Mouse (Mus musculus) myocyte (in vitro differentiated cells): ENCODE data around the gene Unc45a.

Experiments
- E2F4 ChIP-seq: IDR thresholded peaks from one replicate; pipeline ENCODE4 v1.6.1; 2011; ENCODE audit warnings: mild to moderate bottlenecking, control low read depth, moderate library complexity; ENCODE audit not compliant: insufficient read depth
- MAX ChIP-seq: IDR thresholded peaks from one replicate; pipeline ENCODE4 v1.6.1; 2011; ENCODE audit warnings: low read depth, mild to moderate bottlenecking, control low read depth
- POLR2A ChIP-seq: IDR thresholded peaks from one replicate; pipeline ENCODE4 v1.6.1; 2011; ENCODE audit warnings: low read depth, mild to moderate bottlenecking, control low read depth, moderate library complexity; ENCODE audit not compliant: insufficient read length
- POLR2AphosphoS2 ChIP-seq: IDR thresholded peaks from one replicate; pipeline ENCODE4 v1.6.1; 2011; ENCODE audit warnings: low read depth, control low read depth; ENCODE audit not compliant: insufficient read length
- REST ChIP-seq: IDR thresholded peaks from one replicate; pipeline ENCODE4 v1.6.1; 2011; ENCODE audit warnings: mild to moderate bottlenecking, control low read depth, moderate library complexity; ENCODE audit not compliant: insufficient read depth, insufficient read length
- SRF ChIP-seq: IDR thresholded peaks from one replicate; pipeline ENCODE4 v1.6.1; 2011; ENCODE audit warnings: low read depth; ENCODE audit not compliant: control insufficient read depth, insufficient read length
- TCF12 ChIP-seq: IDR thresholded peaks from one replicate; pipeline ENCODE4 v1.6.1; 2011; ENCODE audit warnings: mild to moderate bottlenecking, control low read depth; ENCODE audit not compliant: poor library complexity, insufficient read depth, severe bottlenecking
- USF1 ChIP-seq: IDR thresholded peaks from one replicate; pipeline ENCODE4 v1.6.1; 2011; ENCODE audit warnings: low read depth, mild to moderate bottlenecking, control low read depth, moderate library complexity

- TF ChIP-seq POLR2AphosphoS2 (no peak), REST (no peak), POLR2A (peak; percentile 67), MAX (no peak), TCF12 (no peak), USF1 (no peak), E2F4 (no peak), SRF (no peak)
Measured at GRCm38 (mm10) chr7:80371041-80371751, 30.4 kb upstream of the Unc45a start, which contains the start of gene Man2a2.
